Mouse (Mus musculus): Measurements from ENCODE around the gene Klhdc2. TPM values are rescaled to one million over a fixed set of nuclear protein-coding genes. Genes with fewer than 3 reads are reported as not detected.

Klhdc2 gene
- polyA plus RNA-seq, 1 experiment from 2014 or later, result 242 TPM

DNA sequence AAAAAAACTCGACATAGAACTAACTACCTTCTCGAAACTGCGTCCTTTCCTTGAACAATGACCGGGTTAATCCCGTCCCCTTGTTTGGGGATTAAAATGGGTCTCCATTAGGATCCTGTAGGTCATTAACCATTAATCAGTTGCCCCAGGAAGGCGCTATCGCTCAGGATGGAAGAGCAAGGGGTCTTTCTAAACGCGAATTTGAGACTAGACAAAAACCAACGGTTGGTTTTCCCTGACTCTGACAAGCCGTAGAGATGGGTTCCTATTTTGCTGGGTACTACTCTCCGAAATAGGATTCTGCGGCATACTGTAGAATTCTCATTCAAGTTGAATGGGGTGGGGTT, 60.8 kb downstream of the Klhdc2 start:
- no peaks in the 10 kb centered on the region; the same call in 1 of the 2 replicates for H3K4me1 ChIP-seq (replicated peaks; ENCODE audit: control insufficient read depth, insufficient read depth, low read length)
- H3K27ac ChIP-seq (ENCODE audit: low read depth, low read length), result no peak overlapping the region
- H3K9me3 ChIP-seq (ENCODE audit: control insufficient read depth, low read length), result no peaks in the 10 kb centered on the region
- H3K9ac ChIP-seq (ENCODE audit: low read length), result peak overlapping the region; percentile 90; the same call in 1 of the 2 replicates
- peaks cover 3% of the 10 kb centered on the region; the same call in 1 of the 2 replicates for H3K36me3 ChIP-seq (ENCODE audit: control insufficient read depth, insufficient read depth, low read length)
- WGBS, result 7% methylated on average over 13 of the region's 13 CpGs
- peak overlapping the region; percentile 88 for H3K4me3 ChIP-seq (ENCODE audit: low read depth, low read length)
- ATAC-seq (replicated peaks; ENCODE audit: low FRiP score) (no peak), DNase-seq (ENCODE audit: low spot score) (no peak)
- H3K27me3 ChIP-seq (ENCODE audit: control insufficient read depth, insufficient read depth, low read length), result no peaks in the 10 kb centered on the region
- peak overlapping the region; percentile 65 for H3K4me2 ChIP-seq (ENCODE audit: low read depth, low read length, severe bottlenecking)

Other genes with a start within 250 kb of the Klhdc2 start
- 1,243 and 1,383 TPM in 2 replicates for gene Rps29, start 137.5 kb upstream of the Klhdc2 start, polyA plus RNA-seq (2014; fragmentation: Nextera tagmentation; extraction: Ambion mirVana)
- gene Lrr1, start 127.9 kb upstream of the Klhdc2 start, polyA plus RNA-seq (2014; fragmentation: Nextera tagmentation; extraction: Ambion mirVana), result 33.8 and 38.4 TPM in 2 replicates
- gene Rpl36al, start 112.6 kb upstream of the Klhdc2 start, polyA plus RNA-seq (2014; fragmentation: Nextera tagmentation; extraction: Ambion mirVana), result 436 and 487 TPM in 2 replicates
- gene Mgat2, start 112.5 kb upstream of the Klhdc2 start, polyA plus RNA-seq (2014; fragmentation: Nextera tagmentation; extraction: Ambion mirVana), result 40.6 and 42.3 TPM in 2 replicates
- gene Gm49383, start 99.6 kb upstream of the Klhdc2 start, polyA plus RNA-seq (2014; fragmentation: Nextera tagmentation; extraction: Ambion mirVana), result 42.2 and 43.4 TPM in 2 replicates
- gene Dnaaf2, start 98.3 kb upstream of the Klhdc2 start, polyA plus RNA-seq (2014; fragmentation: Nextera tagmentation; extraction: Ambion mirVana), result 17.1 and 20.0 TPM in 2 replicates
- gene Gm49384, start 92.4 kb upstream of the Klhdc2 start, polyA plus RNA-seq (2014; fragmentation: Nextera tagmentation; extraction: Ambion mirVana), result 43.2 and 46.6 TPM in 2 replicates
- 33.7 and 35.7 TPM in 2 replicates for gene Pole2, start 68.5 kb upstream of the Klhdc2 start, polyA plus RNA-seq (2014; fragmentation: Nextera tagmentation; extraction: Ambion mirVana)
- 3.1 and 3.8 TPM in 2 replicates for gene Klhdc1, start 55.5 kb upstream of the Klhdc2 start, polyA plus RNA-seq (2014; fragmentation: Nextera tagmentation; extraction: Ambion mirVana)
- gene Nemf, start 60.5 kb downstream of the Klhdc2 start, polyA plus RNA-seq (2014; fragmentation: Nextera tagmentation; extraction: Ambion mirVana), result 92.2 and 98.0 TPM in 2 replicates
- gene Arf6, start 75.5 kb downstream of the Klhdc2 start, polyA plus RNA-seq (2014; fragmentation: Nextera tagmentation; extraction: Ambion mirVana), result 48.7 and 59.7 TPM in 2 replicates
- 0.80 and 2.3 TPM in 2 replicates for gene Gm9887, start 75.8 kb downstream of the Klhdc2 start, polyA plus RNA-seq (2014; fragmentation: Nextera tagmentation; extraction: Ambion mirVana)

All from forebrain, embryonic 11.5 days (tissue).